Comparison of ENCODE assay signal across 32 mouse cellular contexts in genomic region chr10:107240986-107241385, GRCm38 (mm10). TPM values are rescaled to one million over a fixed set of nuclear protein-coding genes. Genes with fewer than 3 reads are reported as not detected.
"Had no signal": no experiment of that assay in that cellular context is flagged by ENCODE, and none has a peak within 500 bp of the region (broad histone marks: within the 10 kb centered on the region; RNA-seq: fewer than 3 reads in every experiment).

No protein-coding gene starts in this region.

- H3K36me3 ChIP-seq: limb, embryonic 10.5 days; limb, embryonic 12.5 days; limb, embryonic 13.5 days; limb, embryonic 15.5 days; liver, embryonic 12.5 days; liver, embryonic 13.5 days; liver, embryonic 15.5 days; lung, embryonic 15.5 days; midbrain, embryonic 10.5 days; midbrain, embryonic 12.5 days; midbrain, embryonic 13.5 days; midbrain, embryonic 15.5 days; neural tube, embryonic 12.5 days had no signal

- H3K27me3 ChIP-seq: limb, embryonic 12.5 days; limb, embryonic 13.5 days; limb, embryonic 15.5 days; liver, embryonic 12.5 days; liver, embryonic 13.5 days; liver, embryonic 15.5 days; lung, embryonic 15.5 days; megakaryocyte, embryonic 14.5 days; midbrain, embryonic 12.5 days; midbrain, embryonic 13.5 days; midbrain, embryonic 15.5 days; neural tube, embryonic 12.5 days had no signal

- H3K4me2 ChIP-seq: limb, embryonic 12.5 days; limb, embryonic 13.5 days; limb, embryonic 15.5 days; liver, embryonic 11.5 days; liver, embryonic 12.5 days; liver, embryonic 13.5 days; liver, embryonic 15.5 days; lung, embryonic 14.5 days; lung, embryonic 15.5 days; midbrain, embryonic 11.5 days; midbrain, embryonic 12.5 days; midbrain, embryonic 13.5 days; midbrain, embryonic 15.5 days; neural tube, embryonic 12.5 days had no signal

- ATAC-seq: liver, embryonic 12.5 days; liver, postnatal 0 days; lung, postnatal 0 days; midbrain, embryonic 13.5 days; midbrain, embryonic 15.5 days; midbrain, embryonic 16.5 days had no signal

- H3K4me3 ChIP-seq: limb, embryonic 10.5 days; limb, embryonic 12.5 days; limb, embryonic 13.5 days; limb, embryonic 15.5 days; liver, embryonic 12.5 days; liver, embryonic 13.5 days; liver, embryonic 15.5 days; lung, embryonic 15.5 days; megakaryocyte, embryonic 14.5 days; midbrain, embryonic 10.5 days; midbrain, embryonic 12.5 days; midbrain, embryonic 13.5 days; midbrain, embryonic 15.5 days; myocyte; neural tube, embryonic 12.5 days had no signal

- DNase-seq: left cerebral cortex, postnatal 4 days; liver; liver, embryonic 13.5 days; liver, postnatal 0 days; lung, adult 18-20 months; lung, adult 2 months; lung, embryonic 14.5 days; lung, postnatal 10 days; lung, postnatal 14 days; lung, postnatal 36 days; lung, postnatal 4 days; midbrain, embryonic 14.5 days had no signal

- H3K9me3 ChIP-seq: limb, embryonic 10.5 days; limb, embryonic 12.5 days; limb, embryonic 13.5 days; limb, embryonic 15.5 days; liver, embryonic 12.5 days; liver, embryonic 13.5 days; liver, embryonic 15.5 days; lung, embryonic 15.5 days; megakaryocyte, embryonic 14.5 days; midbrain, embryonic 10.5 days; midbrain, embryonic 12.5 days; midbrain, embryonic 13.5 days; midbrain, embryonic 15.5 days; neural tube, embryonic 12.5 days had no signal

- H3K4me1 ChIP-seq: limb, embryonic 10.5 days; limb, embryonic 12.5 days; limb, embryonic 13.5 days; limb, embryonic 15.5 days; liver, embryonic 12.5 days; liver, embryonic 13.5 days; liver, embryonic 15.5 days; megakaryocyte, embryonic 14.5 days; midbrain, embryonic 10.5 days; midbrain, embryonic 12.5 days; midbrain, embryonic 13.5 days; midbrain, embryonic 15.5 days; neural tube, embryonic 12.5 days had no signal

- H3K27ac ChIP-seq: limb, embryonic 10.5 days; limb, embryonic 12.5 days; limb, embryonic 13.5 days; limb, embryonic 15.5 days; liver, embryonic 12.5 days; liver, embryonic 13.5 days; liver, embryonic 14.5 days; liver, embryonic 15.5 days; lung, embryonic 15.5 days; macrophage; midbrain, embryonic 10.5 days; midbrain, embryonic 12.5 days; midbrain, embryonic 13.5 days; midbrain, embryonic 15.5 days; neural tube, embryonic 12.5 days had no signal

- H3K9ac ChIP-seq: limb, embryonic 12.5 days; limb, embryonic 13.5 days; limb, embryonic 15.5 days; liver, embryonic 12.5 days; liver, embryonic 13.5 days; liver, embryonic 14.5 days; liver, embryonic 15.5 days; liver, postnatal 0 days; lung, embryonic 14.5 days; lung, embryonic 15.5 days; midbrain, embryonic 12.5 days; midbrain, embryonic 13.5 days; midbrain, embryonic 15.5 days; neural tube, embryonic 12.5 days had no signal

RNA-seq across cellular contexts. Expression of gene Lin7a, which starts 30.5 kb away (rescaled TPM):
- polyA plus RNA-seq: lung, adult 2 months; macrophage had no signal
